ENCODE assay signal across 14 mouse cellular contexts in the genomic region with DNA sequence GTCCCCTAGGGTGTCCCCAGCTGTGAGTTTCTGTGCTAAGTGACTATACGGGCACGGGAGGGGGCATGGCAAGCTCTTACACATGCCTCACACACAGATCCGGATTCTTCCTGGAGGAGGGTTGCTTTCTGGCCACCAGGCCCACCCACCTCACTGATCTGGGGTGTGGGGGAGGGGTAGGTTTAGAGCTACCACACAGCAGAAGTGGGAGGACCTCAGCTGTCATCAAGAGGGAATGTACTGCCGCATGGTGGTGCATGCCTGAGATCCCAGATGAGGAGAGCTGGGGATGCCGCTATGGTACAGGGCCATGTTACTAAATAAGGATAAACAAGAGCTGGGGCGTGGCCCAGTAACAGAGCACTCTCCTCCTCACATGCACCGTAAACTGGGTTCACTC. TPM values are rescaled to one million over a fixed set of nuclear protein-coding genes. Genes with fewer than 3 reads are reported as not detected.
DNase-seq lines count a peak whose midpoint lies in the region; ATAC-seq and TF ChIP-seq lines count a peak whose summit lies in the region.
"Had no signal": no experiment of that assay in that cellular context is flagged by ENCODE, and none has a peak within 500 bp of the region (broad histone marks: within the 10 kb centered on the region; RNA-seq: fewer than 3 reads in every experiment).

No protein-coding gene starts in this region.

- DNase-seq in embryo, embryonic 10 days (ENCODE audit: low spot score), result peak; percentile 45
- DNase-seq in embryo, embryonic 10.5 days (ENCODE audit: low spot score), result no peak
- no peak for DNase-seq in kidney, adult 2 months
- DNase-seq in kidney, adult 18-20 months, result no peak
- peak; percentile 61 for DNase-seq in ES-CJ7 (ENCODE audit: low read depth, low spot score)
- no peak for DNase-seq in spleen, postnatal 36 days (ENCODE audit: low spot score in 2 of 2)
- DNase-seq in left cerebral cortex, postnatal 14 days (ENCODE audit: low spot score in 2 of 2), result no peak
- DNase-seq: cerebellum, adult 9-11 months; liver, postnatal 0 days had no signal

- H3K4me1 ChIP-seq in kidney, adult 2 months (ENCODE audit: control insufficient read depth, insufficient read depth, low read length), result peaks cover 24% of the 10 kb centered on the region
- H3K4me1 ChIP-seq in intestine, postnatal 0 days (replicated peaks; ENCODE audit: control insufficient read depth, insufficient read depth, low read length), result peaks cover 27% of the 10 kb centered on the region

- no peak overlapping the region for H3K4me2 ChIP-seq in intestine, postnatal 0 days (replicated peaks; ENCODE audit: low read depth)

- 64% methylated on average over 7 of the region's 7 CpGs for WGBS in kidney, adult 2 months
- WGBS in intestine, postnatal 0 days, result 28% methylated on average over 7 of the region's 7 CpGs

- H3K9ac ChIP-seq in intestine, postnatal 0 days (ENCODE audit: low read depth, low read length), result no peak overlapping the region
- H3K9ac ChIP-seq: liver, postnatal 0 days had no signal

- TF ChIP-seq CTCF in kidney, adult 2 months (conservative IDR thresholded peaks at IDR 0.05; ENCODE audit: insufficient read depth, insufficient read length, low read depth, low read length), result no peak
- TF ChIP-seq CTCF in intestine, postnatal 0 days (IDR thresholded peaks at IDR 0.05; ENCODE audit: low read depth), result peak; percentile 42

- no peak for TF ChIP-seq POLR2A in kidney, adult 2 months (IDR thresholded peaks at IDR 0.05; ENCODE audit: low read depth, low read length)

- intact Hi-C loops in left cerebral cortex, postnatal 14 days (cut with DNase I), result no loop called here

- no peaks in the 10 kb centered on the region for H3K36me3 ChIP-seq in kidney, adult 2 months (ENCODE audit: control insufficient read depth, insufficient read depth, low read length)
- peaks cover 9% of the 10 kb centered on the region; the same call in 1 of the 2 replicates for H3K36me3 ChIP-seq in intestine, postnatal 0 days (ENCODE audit: control insufficient read depth, insufficient read depth)
- H3K36me3 ChIP-seq: G1E had no signal

- no peaks in the 10 kb centered on the region for H3K9me3 ChIP-seq in intestine, postnatal 0 days (ENCODE audit: control insufficient read depth)
- H3K9me3 ChIP-seq: G1E had no signal

- H3K27me3 ChIP-seq in kidney, adult 2 months (replicated peaks; ENCODE audit: control insufficient read depth, insufficient read depth, low read length), result no peaks in the 10 kb centered on the region
- H3K27me3 ChIP-seq in intestine, postnatal 0 days (replicated peaks; ENCODE audit: control insufficient read depth, insufficient read depth, low read length), result no peaks in the 10 kb centered on the region

- ATAC-seq in intestine, postnatal 0 days, result no peak
- ATAC-seq: liver, postnatal 0 days had no signal

- peak overlapping the region; percentile 18; the same call in 1 of the 2 replicates for H3K27ac ChIP-seq in kidney, adult 2 months (ENCODE audit: insufficient read depth, low read depth, low read length)
- peak overlapping the region; percentile 92; the same call in 1 of the 2 replicates for H3K27ac ChIP-seq in intestine, postnatal 0 days (ENCODE audit: low read depth, low read length)
- H3K27ac ChIP-seq: layer of hippocampus, adult 2 months had no signal

- no peak overlapping the region for H3K4me3 ChIP-seq in kidney, adult 2 months (ENCODE audit: insufficient read depth, low read depth, low read length)
- no peak overlapping the region for H3K4me3 ChIP-seq in intestine, postnatal 0 days (ENCODE audit: low read depth, low read length)
- H3K4me3 ChIP-seq: layer of hippocampus, adult 2 months had no signal

RNA-seq across cellular contexts. Expression of a gene that starts 13.1 kb away (rescaled TPM):
- polyA plus RNA-seq in kidney, adult 2 months (2012; rRNA removed), result 0.09 and 0.23 TPM in 2 replicates
- polyA plus RNA-seq in intestine, postnatal 0 days (2015; fragmentation: Nextera tagmentation; extraction: Ambion mirVana), result 0.35 and 0.77 TPM in 2 replicates
- total RNA-seq in left cerebral cortex, postnatal 14 days (2021), result not detected
- total RNA-seq: G1E; layer of hippocampus, adult 2 months had no signal
- polyA plus RNA-seq: G1E; spleen, adult 2 months had no signal

RNA-seq across cellular contexts. Expression of a gene that starts 13.8 kb away (rescaled TPM):
- polyA plus RNA-seq in kidney, adult 2 months (2012; rRNA removed), result 7.9 and 9.7 TPM in 2 replicates
- polyA plus RNA-seq in intestine, postnatal 0 days (2015; fragmentation: Nextera tagmentation; extraction: Ambion mirVana), result 6.1 and 7.7 TPM in 2 replicates
- under 1 TPM; 0.23 to 0.59 TPM for total RNA-seq in left cerebral cortex, postnatal 14 days (2021)

RNA-seq across cellular contexts. Expression of a gene that starts 49.9 kb away (rescaled TPM):
- 0.91 and 1.4 TPM in 2 replicates for polyA plus RNA-seq in kidney, adult 2 months (2012; rRNA removed)
- 2.7 and 3.3 TPM in 2 replicates for polyA plus RNA-seq in intestine, postnatal 0 days (2015; fragmentation: Nextera tagmentation; extraction: Ambion mirVana)
- under 1 TPM in 1 of 2 experiments, not detected in 1; 0.40 TPM for total RNA-seq in left cerebral cortex, postnatal 14 days (2021)
- total RNA-seq: G1E; left cerebral cortex, postnatal 25 days had no signal

RNA-seq across cellular contexts. Expression of a gene that starts 51.9 kb away (rescaled TPM):
- polyA plus RNA-seq in kidney, adult 2 months (2012; rRNA removed), result 22.9 and 23.7 TPM in 2 replicates
- 8.3 and 9.2 TPM in 2 replicates for polyA plus RNA-seq in intestine, postnatal 0 days (2015; fragmentation: Nextera tagmentation; extraction: Ambion mirVana)
- total RNA-seq in left cerebral cortex, postnatal 14 days (2021), result 10 to 100 TPM; 14.6 to 17.1 TPM

RNA-seq across cellular contexts. Expression of a gene that starts 54.6 kb away (rescaled TPM):
- 148 and 152 TPM in 2 replicates for polyA plus RNA-seq in kidney, adult 2 months (2012; rRNA removed)
- 175 and 180 TPM in 2 replicates for polyA plus RNA-seq in intestine, postnatal 0 days (2015; fragmentation: Nextera tagmentation; extraction: Ambion mirVana)
- 10 to 100 TPM; 30.1 to 30.7 TPM for total RNA-seq in left cerebral cortex, postnatal 14 days (2021)

Comparison
In these comparisons a context has a peak if more than half of its experiments do, and no peak if none do; other contexts are left out.
1. DNase-seq: peak in embryo, embryonic 10 days (single experiment) and ES-CJ7 (single experiment); none in embryo, embryonic 10.5 days (single experiment), kidney, adult 2 months (single experiment), kidney, adult 18-20 months (single experiment), spleen, postnatal 36 days (0 of 2) and left cerebral cortex, postnatal 14 days (0 of 2).